Mouse (Mus musculus) urinary bladder, postnatal 25 days (tissue): Measurements from ENCODE around the gene Bicc1.

Experiments
- DNase-seq: peaks from one replicate; pipeline ENCODE4 v3.0.0; 2022; ENCODE audit warnings: low spot score

The Bicc1 gene

GRCm38 (mm10) chr10:71159676-71160235 is at the start of gene Bicc1:
TSS of gene Bicc1 (minus strand) at chr10:71159700.
- DNase-seq, result peak; percentile 57

DNA sequence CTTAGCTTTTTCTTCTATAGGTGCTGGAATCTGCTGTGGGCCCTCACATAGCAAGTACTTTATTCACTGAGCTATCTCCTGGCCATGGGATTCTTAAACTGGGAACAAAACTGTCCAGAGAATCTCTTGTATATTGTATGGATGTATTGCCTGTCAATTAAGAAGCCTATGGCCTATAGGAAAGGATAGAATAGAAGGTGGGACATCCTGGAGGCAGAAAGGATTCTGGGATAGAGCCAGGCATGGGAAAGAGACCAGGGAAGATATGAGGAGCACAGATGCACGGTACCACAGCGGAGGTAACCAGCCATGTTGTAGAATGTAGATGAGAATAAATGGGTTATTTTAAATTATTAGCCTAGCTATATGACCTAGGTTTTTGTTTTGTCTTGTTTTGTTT is 42.0 kb upstream of the Bicc1 start:
- no peak for DNase-seq

- DNase-seq, result no peak
Measured at GRCm38 (mm10) chr10:71200964-71201363, 41.5 kb upstream of the Bicc1 start.

DNA sequence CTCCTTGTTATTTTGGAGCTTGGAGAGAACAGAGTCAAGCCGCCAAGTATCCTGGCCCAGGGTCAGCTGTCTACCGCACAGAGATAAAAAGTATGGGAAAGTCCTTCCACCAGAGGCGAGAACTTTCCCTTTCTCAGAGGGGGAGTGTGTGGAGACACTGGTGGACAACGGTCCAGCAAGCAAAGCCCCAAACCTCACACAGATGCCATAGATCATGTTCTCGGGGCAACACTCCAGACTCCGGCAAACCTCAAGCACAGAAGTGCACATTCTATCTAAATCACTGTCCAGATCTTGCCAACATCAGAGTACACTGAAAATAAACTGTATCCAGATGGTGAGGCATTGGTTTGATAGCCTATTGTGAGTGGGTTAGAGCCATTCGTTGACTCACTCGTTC is 39.2 kb upstream of the Bicc1 start:
- no peak for DNase-seq

GRCm38 (mm10) chr10:71197036-71197785 is 37.7 kb upstream of the Bicc1 start:
- DNase-seq, result no peak

DNA sequence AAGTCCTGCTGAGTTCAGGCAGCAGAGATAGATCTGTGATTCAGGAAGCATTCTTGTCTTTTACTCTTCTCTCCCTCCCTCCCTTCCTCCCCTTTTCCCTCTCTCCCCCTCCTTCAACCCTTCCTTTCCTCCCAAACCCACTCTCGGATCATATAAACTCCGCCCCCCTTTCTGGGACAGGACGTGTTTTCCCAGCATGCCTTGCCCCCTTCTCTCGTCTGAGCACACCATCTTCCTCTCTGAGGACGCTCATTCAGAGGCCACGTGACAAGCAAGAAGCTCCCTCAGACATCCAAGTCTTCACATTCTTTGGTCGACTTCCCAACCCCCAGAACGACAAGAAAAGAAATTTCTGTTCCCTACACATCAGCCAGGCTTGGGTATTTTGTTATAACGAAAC is 36.0 kb upstream of the Bicc1 start:
- no peak for DNase-seq

DNA sequence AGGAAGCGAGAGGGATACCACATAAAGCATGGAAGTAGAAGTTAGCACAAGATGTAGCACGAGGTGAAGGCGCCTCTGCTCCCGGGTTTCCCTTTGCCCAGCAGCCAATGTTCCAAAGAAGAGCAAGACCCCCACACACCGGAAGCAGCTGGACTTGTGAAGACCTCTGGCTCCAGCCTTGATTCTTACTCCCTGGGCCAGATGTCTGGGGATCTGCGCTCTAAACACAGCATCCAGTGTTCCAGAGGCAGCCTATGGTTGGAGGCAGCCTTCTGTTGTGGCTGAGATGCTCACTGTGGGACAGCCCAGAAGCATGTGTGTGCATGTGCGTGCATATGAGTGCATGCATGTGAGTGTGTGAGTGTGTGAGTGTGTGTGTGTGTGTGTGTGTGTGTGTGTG is 35.2 kb upstream of the Bicc1 start:
- DNase-seq, result no peak

- DNase-seq, result no peak
Measured at GRCm38 (mm10) chr10:71193319-71193718, 33.8 kb upstream of the Bicc1 start.

DNA sequence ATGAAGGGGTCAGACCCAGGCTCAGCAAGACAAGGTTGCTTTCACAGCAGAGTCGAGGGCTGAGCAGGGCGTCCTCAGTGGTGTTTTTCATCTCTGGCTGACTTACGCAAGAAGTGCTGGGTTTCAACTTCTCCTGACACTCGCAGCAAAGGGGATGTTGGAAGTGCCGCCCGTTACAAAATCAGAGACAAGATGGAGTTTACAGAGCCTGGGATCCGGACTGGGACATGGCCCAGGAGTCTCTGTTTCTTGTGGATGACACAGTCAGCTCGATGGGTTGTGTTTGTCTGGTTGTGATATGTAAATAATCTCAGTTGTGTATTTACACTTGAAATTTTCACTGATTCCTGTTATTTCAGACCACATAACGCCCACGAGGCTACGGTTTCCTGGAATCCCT is 33.4 kb upstream of the Bicc1 start:
- no peak for DNase-seq

DNA sequence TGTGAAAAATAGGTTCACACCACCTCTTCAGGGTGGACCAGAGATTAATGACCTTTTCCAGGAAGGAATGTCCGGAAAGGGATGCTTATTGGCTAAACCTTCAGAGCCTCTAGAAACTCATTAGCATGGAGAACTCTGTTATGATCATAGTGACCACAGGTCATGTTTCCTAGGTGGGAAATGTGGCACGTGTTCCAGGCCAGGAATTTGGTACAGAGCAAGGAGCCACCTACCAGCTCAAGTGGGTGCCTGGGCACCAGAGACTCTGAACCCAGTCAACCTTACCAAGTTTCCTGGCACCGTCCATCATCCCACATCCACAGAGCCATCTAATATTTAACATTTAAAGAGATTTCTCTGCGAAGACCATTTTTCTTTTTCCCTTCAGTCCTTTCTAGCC is 29.2 kb upstream of the Bicc1 start:
- no peak for DNase-seq

- DNase-seq, result no peak
Measured at GRCm38 (mm10) chr10:71185059-71185458, 25.6 kb upstream of the Bicc1 start.

- DNase-seq, result no peak
Measured at GRCm38 (mm10) chr10:71183339-71184031, 24.0 kb upstream of the Bicc1 start.

DNA sequence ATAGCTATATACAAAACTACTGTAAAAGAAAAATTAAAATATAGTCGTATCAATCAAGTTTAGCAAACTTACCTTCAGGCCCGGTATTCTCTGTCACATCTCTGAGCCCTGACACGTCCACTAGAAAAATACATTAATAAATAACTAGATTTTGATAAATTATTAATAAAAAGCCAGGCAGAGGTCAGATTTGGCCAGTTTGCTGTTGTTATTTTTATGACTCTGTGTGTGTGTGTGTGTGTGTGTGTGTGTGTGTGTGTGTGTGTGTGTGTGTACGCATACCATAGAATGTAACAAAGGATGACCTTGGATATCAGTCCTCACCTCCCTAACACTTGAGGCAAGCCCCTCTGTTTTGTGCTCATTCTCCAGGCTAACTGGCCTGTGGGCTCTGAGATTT is 22.4 kb upstream of the Bicc1 start:
- no peak for DNase-seq

DNA sequence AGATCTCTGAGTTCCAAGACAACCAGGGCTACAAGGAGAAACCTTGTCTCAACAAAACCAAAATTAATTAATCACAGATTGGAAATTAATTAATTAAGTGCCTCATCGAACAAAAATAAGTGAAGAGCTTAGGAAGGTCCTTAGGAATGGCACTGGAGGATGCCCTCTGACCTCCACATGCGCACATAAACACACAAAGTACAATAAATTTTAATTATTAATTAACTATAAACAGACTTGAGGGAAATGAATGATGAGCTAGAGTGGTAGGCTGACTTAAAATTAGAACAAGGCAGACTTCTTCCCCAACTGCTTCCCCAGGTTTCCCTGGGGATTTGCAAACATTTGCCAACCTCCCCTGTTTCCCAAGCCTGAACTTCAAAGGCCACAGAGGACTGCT is 21.6 kb upstream of the Bicc1 start:
- no peak for DNase-seq

DNA sequence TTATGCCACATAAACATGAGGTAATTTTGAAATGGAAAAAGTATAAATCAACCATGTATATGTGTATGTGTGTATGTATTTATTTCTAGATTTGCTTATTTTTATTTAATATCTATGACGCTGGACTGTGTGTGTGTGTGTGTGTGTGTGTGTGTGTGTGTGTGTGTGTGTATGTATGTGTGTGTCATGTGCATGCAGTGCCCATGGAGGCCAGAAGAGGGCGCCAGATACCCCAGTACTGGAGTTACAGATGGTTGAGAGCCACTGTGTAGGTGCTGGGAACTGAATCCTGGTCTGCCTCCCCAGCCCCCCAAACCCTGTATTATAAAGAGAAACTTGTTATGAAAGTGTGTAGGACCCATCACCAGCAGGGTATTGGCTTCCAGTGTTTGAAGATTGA is 20.6 kb upstream of the Bicc1 start:
- no peak for DNase-seq

- no peak for DNase-seq
Measured at GRCm38 (mm10) chr10:71177201-71177600, 17.7 kb upstream of the Bicc1 start.

DNA sequence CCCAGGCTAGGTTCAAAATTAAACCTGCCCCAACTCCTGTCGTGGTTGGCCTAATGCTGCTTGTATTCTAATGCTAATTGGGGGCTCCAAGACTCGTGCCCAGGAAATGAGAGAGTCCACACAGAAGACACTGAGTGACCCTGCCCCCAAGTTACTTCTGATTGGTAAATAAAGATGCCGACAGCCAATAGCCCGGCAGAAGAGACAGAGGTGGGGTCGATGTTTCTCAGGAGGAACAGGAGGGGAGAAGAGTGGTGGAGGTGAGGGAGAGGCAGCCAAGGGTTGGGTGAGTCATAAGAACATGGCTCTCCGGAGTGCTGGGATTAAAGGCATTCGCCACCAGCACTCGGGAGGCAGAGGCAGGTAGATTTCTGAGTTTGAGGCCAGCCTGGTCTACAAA is 16.8 kb upstream of the Bicc1 start:
- no peak for DNase-seq

DNA sequence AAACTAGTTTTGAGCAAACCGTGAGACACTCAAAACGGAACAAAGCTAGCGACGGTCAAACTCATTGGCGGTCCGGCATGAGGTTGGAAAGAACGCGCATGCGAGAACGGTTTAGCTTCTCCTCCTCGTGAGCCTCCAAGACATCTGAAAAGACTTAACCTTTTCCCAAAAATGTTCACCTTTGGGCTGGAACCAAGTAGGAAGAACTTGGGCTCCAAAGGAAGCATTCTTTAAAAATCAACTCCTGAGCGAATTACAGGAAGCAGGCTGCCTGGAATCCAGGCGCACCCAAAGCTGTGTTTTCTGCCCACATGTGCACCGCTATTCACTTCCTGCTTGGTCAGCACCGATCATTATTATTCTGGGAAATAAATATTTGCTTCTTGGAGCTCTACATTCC is 15.8 kb upstream of the Bicc1 start:
- no peak for DNase-seq

- no peak for DNase-seq
Measured at GRCm38 (mm10) chr10:71171414-71171813, 11.9 kb upstream of the Bicc1 start.

GRCm38 (mm10) chr10:71170771-71171170 is 11.3 kb upstream of the Bicc1 start:
- DNase-seq, result no peak

GRCm38 (mm10) chr10:71169811-71170210 is 10.3 kb upstream of the Bicc1 start:
- no peak for DNase-seq

- DNase-seq, result no peak
Measured at GRCm38 (mm10) chr10:71169171-71169570, 9.7 kb upstream of the Bicc1 start.

DNA sequence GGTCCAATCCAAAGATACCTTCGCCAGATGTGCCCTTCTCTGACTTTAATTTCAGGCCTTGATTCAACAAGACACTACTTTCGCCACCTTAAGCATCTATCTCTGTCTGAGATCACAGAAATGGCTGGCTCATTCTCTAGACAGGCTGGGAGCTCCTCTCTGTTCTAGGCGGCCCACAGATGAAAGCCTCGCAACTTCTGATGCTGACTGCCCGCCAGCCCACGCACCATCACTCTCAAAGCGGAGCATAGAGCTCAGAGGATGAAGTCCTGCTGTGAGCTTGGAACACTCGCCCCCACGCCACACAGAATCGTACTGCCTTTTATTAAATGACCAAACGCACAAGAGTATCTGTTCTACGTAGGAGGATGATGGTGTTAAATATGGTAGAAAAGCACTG is 949 bp upstream of the Bicc1 start:
- no peak for DNase-seq
